In genomic region chr6:91712097-91712854, GRCm38 (mm10) we compare ENCODE assay signal across 8 mouse cellular contexts. TPM values are rescaled to one million over a fixed set of nuclear protein-coding genes. Genes with fewer than 3 reads are reported as not detected.
A peak's percentile ranks its signal among the peaks of the same experiment; 100 is the strongest.
DNase-seq lines count a peak whose midpoint lies in the region; ATAC-seq and TF ChIP-seq lines count a peak whose summit lies in the region.

No protein-coding gene starts in this region.

- no peak for DNase-seq in liver, adult 2 months (ENCODE audit: extremely low read depth, low read depth, low spot score)
- no peak for DNase-seq in liver
- no peak for DNase-seq in embryonic facial prominence, embryonic 10.5 days (ENCODE audit: low spot score)
- DNase-seq in thymus, postnatal 4 days, result no peak
- no peak for DNase-seq in frontal cortex, postnatal 10 days (ENCODE audit: low spot score in 2 of 2)

- peak; percentile 57 for ATAC-seq in intestine, postnatal 0 days
- no peak; the same call in 1 of the 2 replicates for ATAC-seq in neural tube, embryonic 12.5 days (ENCODE audit: low FRiP score, low read depth)
- ATAC-seq in activated CD4-positive, CD25-positive, alpha-beta regulatory T cell, adult 4 months, result no peak

- H3K9ac ChIP-seq in liver, adult 2 months (ENCODE audit: low read depth, low read length), result peak overlapping the region; percentile 50
- 0 out of 2 replicates have a peak overlapping the region, but pooled peaks have one; percentile 4 for H3K9ac ChIP-seq in intestine, postnatal 0 days (ENCODE audit: low read depth, low read length)
- H3K9ac ChIP-seq in neural tube, embryonic 12.5 days, result peak overlapping the region; percentile 29; the same call in 1 of the 2 replicates

- peaks cover 3% of the 10 kb centered on the region; the same call in 1 of the 2 replicates for H3K36me3 ChIP-seq in liver, adult 2 months (ENCODE audit: control insufficient read depth, insufficient read depth, low read length)
- peaks cover 46% of the 10 kb centered on the region for H3K36me3 ChIP-seq in embryonic facial prominence, embryonic 10.5 days (replicated peaks)
- peaks cover 41% of the 10 kb centered on the region for H3K36me3 ChIP-seq in intestine, postnatal 0 days (ENCODE audit: control insufficient read depth, insufficient read depth)
- H3K36me3 ChIP-seq in neural tube, embryonic 12.5 days, result peaks cover 29% of the 10 kb centered on the region

- H3K4me2 ChIP-seq in intestine, postnatal 0 days (replicated peaks; ENCODE audit: low read depth), result peak overlapping the region; percentile 21; the same call in 1 of the 2 replicates
- H3K4me2 ChIP-seq in neural tube, embryonic 12.5 days (replicated peaks), result no peak overlapping the region

- WGBS in liver, adult 2 months, result 33% methylated on average over 4 of the region's 4 CpGs
- WGBS in embryonic facial prominence, embryonic 10.5 days, result 17% methylated on average over 4 of the region's 4 CpGs
- 34% methylated on average over 4 of the region's 4 CpGs for WGBS in intestine, postnatal 0 days
- 11% methylated on average over 4 of the region's 4 CpGs for WGBS in neural tube, embryonic 12.5 days

- H3K4me3 ChIP-seq in liver, adult 2 months (ENCODE audit: insufficient read depth, low read depth, low read length), result no peak overlapping the region
- no peak overlapping the region for H3K4me3 ChIP-seq in embryonic facial prominence, embryonic 10.5 days
- H3K4me3 ChIP-seq in intestine, postnatal 0 days (ENCODE audit: low read depth, low read length), result no peak overlapping the region
- H3K4me3 ChIP-seq in neural tube, embryonic 12.5 days, result no peak overlapping the region

- H3K4me1 ChIP-seq in liver, adult 2 months (ENCODE audit: control insufficient read depth, insufficient read depth, low read length), result peaks cover 54% of the 10 kb centered on the region
- peaks cover 67% of the 10 kb centered on the region for H3K4me1 ChIP-seq in embryonic facial prominence, embryonic 10.5 days
- peaks cover 12% of the 10 kb centered on the region for H3K4me1 ChIP-seq in intestine, postnatal 0 days (replicated peaks; ENCODE audit: control insufficient read depth, insufficient read depth, low read length)
- peaks cover 29% of the 10 kb centered on the region for H3K4me1 ChIP-seq in neural tube, embryonic 12.5 days

- peak overlapping the region; percentile 86 for H3K27ac ChIP-seq in liver, adult 2 months (replicated peaks; ENCODE audit: insufficient read depth, low read depth, low read length)
- peak overlapping the region; percentile 88 for H3K27ac ChIP-seq in embryonic facial prominence, embryonic 10.5 days (replicated peaks)
- peak overlapping the region; percentile 82 for H3K27ac ChIP-seq in intestine, postnatal 0 days (ENCODE audit: low read depth, low read length)
- peak overlapping the region; percentile 57 for H3K27ac ChIP-seq in neural tube, embryonic 12.5 days

- peaks cover 32% of the 10 kb centered on the region for H3K79me2 ChIP-seq in liver, adult 2 months (ENCODE audit: control insufficient read depth, insufficient read depth, low read length)

- H3K9me3 ChIP-seq in embryonic facial prominence, embryonic 10.5 days, result no peaks in the 10 kb centered on the region
- no peaks in the 10 kb centered on the region for H3K9me3 ChIP-seq in intestine, postnatal 0 days (ENCODE audit: control insufficient read depth)
- H3K9me3 ChIP-seq in neural tube, embryonic 12.5 days, result no peaks in the 10 kb centered on the region

- TF ChIP-seq POLR2A in liver, adult 2 months (IDR thresholded peaks at IDR 0.05; ENCODE audit: extremely low read depth, insufficient read depth, low read length), result no peak

- no peaks in the 10 kb centered on the region for H3K27me3 ChIP-seq in liver, adult 2 months (ENCODE audit: control insufficient read depth, insufficient read depth, low read length)
- no peaks in the 10 kb centered on the region for H3K27me3 ChIP-seq in embryonic facial prominence, embryonic 10.5 days (replicated peaks; ENCODE audit: low read depth, poor library complexity, severe bottlenecking)
- H3K27me3 ChIP-seq in intestine, postnatal 0 days (replicated peaks; ENCODE audit: control insufficient read depth, insufficient read depth, low read length), result no peaks in the 10 kb centered on the region
- H3K27me3 ChIP-seq in neural tube, embryonic 12.5 days (replicated peaks), result no peaks in the 10 kb centered on the region

- no peak for TF ChIP-seq CTCF in liver, adult 2 months (IDR thresholded peaks at IDR 0.05; ENCODE audit: low read depth, low read length)
- no peak for TF ChIP-seq CTCF in intestine, postnatal 0 days (IDR thresholded peaks at IDR 0.05; ENCODE audit: low read depth)

RNA-seq across cellular contexts. Expression of gene Slc6a6, which starts 28.4 kb away (rescaled TPM):
- total RNA-seq in liver, adult 2 months (2014; rRNA removed), result 34.8 and 66.5 TPM in 2 replicates
- polyA plus RNA-seq in liver, adult 2 months (2012; rRNA removed), result 89.0 and 96.5 TPM in 2 replicates
- polyA plus RNA-seq in embryonic facial prominence, embryonic 10.5 days (2016; fragmentation: Nextera tagmentation; extraction: Ambion mirVana), result 55.5 and 59.2 TPM in 2 replicates
- polyA plus RNA-seq in intestine, postnatal 0 days (2015; fragmentation: Nextera tagmentation; extraction: Ambion mirVana), result 109 and 127 TPM in 2 replicates
- polyA plus RNA-seq in neural tube, embryonic 12.5 days (2016; fragmentation: Nextera tagmentation; extraction: Ambion mirVana), result 60.8 and 72.4 TPM in 2 replicates
- 10 to 100 TPM; 34.3 to 47.9 TPM for polyA plus RNA-seq in activated CD4-positive, CD25-positive, alpha-beta regulatory T cell, adult 4 months (2017; shearing (Covaris generic))
